Mouse (Mus musculus): ENCODE measurements around the gene Idh3b.
A peak's percentile ranks its signal among the peaks of the same experiment; 100 is the strongest.

The Idh3b gene

GRCm38 (mm10) chr2:130283854-130284654 is at the start of gene Idh3b:
Gene Idh3b, minus strand, starts transcription at chr2:130284547.
- DNase-seq (ENCODE audit: low read depth, low spot score) = peak; percentile 84

GRCm38 (mm10) chr2:130329502-130329901 is 45.2 kb upstream of the Idh3b start:
- DNase-seq (ENCODE audit: low read depth, low spot score) = no peak

- no peak for DNase-seq (ENCODE audit: low read depth, low spot score)
Observed at GRCm38 (mm10) chr2:130327057-130327456, 42.7 kb upstream of the Idh3b start.

- peak; percentile 82 for DNase-seq (ENCODE audit: low read depth, low spot score)
Observed at GRCm38 (mm10) chr2:130303014-130303413, 18.7 kb upstream of the Idh3b start.

GRCm38 (mm10) chr2:130297580-130297979 is 13.2 kb upstream of the Idh3b start:
- no peak for DNase-seq (ENCODE audit: low read depth, low spot score)

DNA sequence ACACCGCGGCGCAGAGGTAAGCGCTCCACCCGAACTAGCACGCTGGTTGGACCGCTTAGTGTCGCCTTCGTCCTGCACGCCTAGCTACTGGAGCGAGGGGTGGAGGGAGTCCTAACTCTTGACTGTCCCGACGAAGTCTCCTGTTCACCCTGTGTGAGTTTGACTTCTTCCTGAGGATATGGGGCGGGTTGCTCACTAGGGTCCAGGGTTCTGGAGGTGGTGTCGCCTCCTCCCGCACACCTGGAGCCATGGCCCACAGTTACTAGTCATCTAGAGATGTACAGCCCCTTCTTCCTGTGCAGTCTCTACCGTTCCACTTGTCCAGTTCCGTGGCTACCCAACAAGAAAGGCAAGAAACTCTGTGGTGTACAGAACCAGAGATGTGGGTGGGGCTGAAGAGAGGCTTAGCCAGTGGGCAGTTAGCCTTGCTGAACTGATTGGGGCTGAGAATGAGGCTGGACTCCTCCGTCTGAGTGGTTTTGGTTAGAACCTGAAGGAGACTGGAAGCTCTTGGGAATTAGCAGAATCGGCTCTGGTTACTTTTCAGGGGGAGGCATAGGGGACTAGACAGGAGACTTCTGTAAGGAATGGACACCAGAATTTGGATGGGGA is 11.9 kb upstream of the Idh3b start:
- no peak for DNase-seq (ENCODE audit: low read depth, low spot score)

DNA sequence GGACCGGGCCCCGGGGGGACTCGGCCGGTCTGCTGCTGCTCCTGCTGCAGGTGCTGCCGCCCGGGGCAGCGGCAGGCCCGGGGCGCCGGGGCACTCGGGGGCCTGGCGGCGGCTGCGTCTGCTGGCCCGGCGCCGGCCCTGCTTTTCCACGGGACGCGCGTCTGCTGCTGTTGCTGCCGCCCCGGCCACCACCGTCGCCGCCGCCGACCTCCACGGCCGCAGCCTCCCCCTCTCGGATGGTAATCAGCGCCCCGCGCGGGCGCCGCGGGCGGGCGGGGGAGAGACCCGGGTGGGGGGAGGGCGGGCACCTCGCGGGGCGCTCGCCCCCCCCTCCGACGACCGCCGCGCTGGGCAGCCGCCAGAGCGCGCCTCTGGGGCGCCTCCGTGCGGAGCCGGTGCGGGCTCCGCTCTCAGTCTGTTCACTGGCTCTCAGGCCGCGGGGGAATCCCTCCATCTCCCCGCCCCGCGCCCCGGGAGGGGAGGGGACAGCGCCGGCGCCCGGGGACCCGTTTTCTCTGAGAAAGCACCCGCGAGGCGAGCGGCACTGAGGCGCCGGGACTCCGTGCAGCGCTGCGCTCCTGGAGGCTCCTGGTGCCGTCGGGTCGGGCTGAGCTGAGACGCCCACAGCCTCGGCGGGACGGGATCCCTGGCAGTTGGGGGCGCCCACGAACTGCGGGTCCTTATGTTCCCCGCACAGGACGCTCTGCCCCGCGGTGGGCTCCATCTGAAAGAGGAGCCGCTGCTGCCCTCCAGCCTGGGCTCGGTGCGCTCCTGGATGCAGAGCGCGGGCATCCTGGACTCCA is 11.2 kb upstream of the Idh3b start:
- no peak for DNase-seq (ENCODE audit: low read depth, low spot score)

DNA sequence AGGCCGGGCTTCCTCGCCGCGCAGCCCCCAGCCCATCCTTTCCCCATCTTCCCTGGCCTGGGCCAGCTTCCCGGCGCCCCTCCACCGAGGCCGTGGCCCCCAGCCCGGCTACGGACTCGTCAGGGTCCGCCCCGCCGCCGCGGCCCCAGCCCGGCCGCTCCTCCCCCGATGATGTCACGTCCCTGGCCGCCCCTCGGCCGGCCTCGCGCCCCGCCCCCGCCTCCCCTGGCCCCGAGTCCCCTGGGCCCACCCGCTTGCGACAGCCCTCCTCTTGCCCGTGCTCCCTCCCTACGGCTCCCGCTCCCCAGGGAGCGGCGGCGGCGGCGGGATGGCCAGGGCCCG is 10.6 kb upstream of the Idh3b start, which contains the start of gene Ebf4:
Ebf4 (plus strand) TSS at position 234 of the 342 bp plus-strand sequence.
- peak; percentile 41 for DNase-seq (ENCODE audit: low read depth, low spot score)

GRCm38 (mm10) chr2:130294218-130294935 is 10.0 kb upstream of the Idh3b start:
- no peak for DNase-seq (ENCODE audit: low read depth, low spot score)

GRCm38 (mm10) chr2:130293486-130293885 is 9.1 kb upstream of the Idh3b start:
- DNase-seq (ENCODE audit: low read depth, low spot score) = peak; percentile 57

GRCm38 (mm10) chr2:130293009-130293408 is 8.7 kb upstream of the Idh3b start:
- DNase-seq (ENCODE audit: low read depth, low spot score) = no peak

DNA sequence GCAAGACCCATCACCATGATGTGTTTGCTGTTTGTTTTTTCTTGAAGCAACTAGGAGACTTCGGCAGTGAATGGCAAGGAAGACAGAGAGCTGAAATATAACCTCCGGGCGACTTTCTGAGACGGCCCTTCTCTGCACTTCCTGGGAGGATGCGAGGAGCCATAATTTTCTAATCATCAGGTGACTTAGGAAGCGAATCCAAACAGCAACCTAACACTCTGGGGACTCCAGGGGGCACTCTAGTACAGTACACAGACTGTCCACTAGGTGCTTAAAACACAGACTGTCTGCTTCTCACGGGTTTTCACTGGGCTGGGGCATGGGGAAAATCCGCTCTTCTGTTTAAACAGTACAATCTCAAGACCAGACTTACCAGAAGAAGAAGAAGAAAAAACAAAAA is 7.1 kb upstream of the Idh3b start:
- peak; percentile 90 for DNase-seq (ENCODE audit: low read depth, low spot score)

- DNase-seq (ENCODE audit: low read depth, low spot score) = peak; percentile 69
Observed at GRCm38 (mm10) chr2:130289086-130289485, 4.7 kb upstream of the Idh3b start.

DNA sequence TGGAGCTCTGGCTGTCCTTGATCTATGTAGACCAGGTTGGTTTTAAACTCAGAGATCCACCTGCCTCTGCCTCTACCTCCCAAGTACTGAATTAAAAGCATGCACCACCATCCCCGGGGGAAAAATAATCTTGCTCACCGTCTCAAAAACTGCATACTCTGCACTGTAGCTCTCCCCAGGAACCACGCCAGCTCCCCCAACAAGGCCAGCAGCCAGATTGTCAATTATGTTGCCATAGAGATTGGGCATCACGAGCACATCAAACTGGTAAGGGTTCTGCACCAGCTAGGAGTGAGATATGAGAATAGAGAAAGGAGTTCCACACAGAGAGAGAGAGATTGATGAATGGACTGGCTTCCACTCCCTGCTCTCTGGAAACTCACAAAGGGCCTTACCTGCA is 3.5 kb downstream of the Idh3b start:
- DNase-seq (ENCODE audit: low read depth, low spot score) = no peak

- DNase-seq (ENCODE audit: low read depth, low spot score) = no peak
Observed at GRCm38 (mm10) chr2:130280224-130280623, 4.1 kb downstream of the Idh3b start.

GRCm38 (mm10) chr2:130279600-130280091 is 4.7 kb downstream of the Idh3b start:
- peak; percentile 56 for DNase-seq (ENCODE audit: low read depth, low spot score)

GRCm38 (mm10) chr2:130275649-130276048 is 8.7 kb downstream of the Idh3b start:
- DNase-seq (ENCODE audit: low read depth, low spot score) = peak; percentile 89

DNA sequence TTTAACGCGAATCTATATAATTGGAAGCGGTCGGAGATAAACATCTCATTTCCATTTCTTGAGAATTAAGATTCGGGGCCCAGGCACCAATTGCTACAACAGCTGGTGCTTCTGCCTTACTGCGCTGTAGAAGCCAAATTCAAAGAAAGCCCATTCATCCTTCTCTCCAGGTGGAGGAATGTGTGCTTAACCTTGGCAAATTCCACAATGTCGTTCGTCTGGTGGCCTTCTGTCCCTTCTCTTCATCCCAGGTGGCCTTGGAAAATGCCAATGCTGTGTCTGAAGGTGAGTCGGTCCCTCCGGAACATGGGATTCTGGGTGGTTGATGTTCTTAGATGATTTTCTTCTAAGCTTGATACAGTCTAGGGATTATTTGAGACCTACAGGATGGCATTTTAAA is 9.5 kb downstream of the Idh3b start:
- DNase-seq (ENCODE audit: low read depth, low spot score) = no peak

DNA sequence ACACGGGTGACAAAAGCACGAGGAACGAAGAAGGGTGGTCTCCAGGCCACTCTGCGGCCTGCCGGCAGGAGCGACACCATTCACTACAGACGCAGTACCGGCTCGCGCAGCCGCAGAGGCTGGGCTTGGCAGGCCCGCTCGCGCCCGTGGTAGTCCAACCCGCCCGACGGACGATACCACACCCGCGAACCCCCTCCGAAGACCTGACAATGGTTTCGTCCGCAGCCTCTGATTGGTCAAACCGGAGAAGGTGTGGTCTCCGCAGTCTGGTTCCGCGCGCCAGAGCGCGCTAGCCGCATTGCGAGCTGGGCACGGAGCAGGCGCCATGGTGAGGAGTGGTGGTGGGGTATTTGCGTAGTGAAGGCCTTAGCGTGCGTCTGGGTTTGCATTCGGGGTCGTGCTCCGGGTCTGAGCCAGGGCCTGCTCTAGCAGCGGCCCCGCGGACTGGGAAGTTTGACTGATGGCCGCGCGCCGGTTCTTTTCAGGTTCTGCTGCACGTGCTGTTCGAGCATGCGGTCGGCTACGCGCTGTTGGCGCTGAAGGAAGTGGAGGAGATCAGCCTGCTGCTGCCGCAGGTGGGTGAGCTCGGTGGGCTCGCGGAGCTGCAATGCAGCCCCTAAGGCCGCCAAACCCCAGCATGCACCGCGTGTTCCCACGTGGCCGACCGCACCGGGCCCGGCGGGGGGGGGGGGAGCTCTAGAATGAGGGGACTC is 10.0 kb downstream of the Idh3b start, which contains the start of gene Nop56:
Nop56 (plus strand) TSS at position 282 of the 713 bp plus-strand sequence.
- peak; percentile 97 for DNase-seq (ENCODE audit: low read depth, low spot score)

- DNase-seq (ENCODE audit: low read depth, low spot score) = no peak
Observed at GRCm38 (mm10) chr2:130273732-130274131, 10.6 kb downstream of the Idh3b start.

DNA sequence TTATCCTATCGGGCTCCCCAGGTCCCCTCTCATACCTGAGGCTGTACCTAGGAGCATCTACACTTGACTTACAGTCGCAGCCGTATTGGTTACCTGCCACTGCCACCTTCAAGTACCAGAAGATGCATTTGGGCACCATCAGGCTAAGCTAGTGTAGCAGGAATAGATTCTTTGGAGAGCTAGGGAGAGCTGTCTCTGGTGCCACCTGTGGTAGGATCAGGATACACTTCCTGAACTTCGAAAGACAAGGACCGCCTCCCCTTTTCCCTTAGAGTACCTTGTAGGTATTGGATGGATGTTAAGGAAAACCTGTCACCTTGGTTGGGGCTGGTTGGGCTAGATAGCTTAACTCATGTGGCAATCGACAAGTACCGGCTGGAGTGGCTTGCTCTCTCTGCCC is 16.3 kb downstream of the Idh3b start:
- DNase-seq (ENCODE audit: low read depth, low spot score) = peak; percentile 55

All from ES-CJ7 (cell line).